Mouse (Mus musculus) lung, postnatal 25 days (tissue): ENCODE measurements around the gene Pdlim5.

Experiments
- DNase-seq: peaks from one replicate; pipeline ENCODE4 v3.0.0; 2022; ENCODE audit warnings: low spot score

Pdlim5 gene

GRCm38 (mm10) chr3:142394000-142394411, 1.5 kb downstream of the Pdlim5 start:
- peak; percentile 37 for DNase-seq

- no peak for DNase-seq
Observed at GRCm38 (mm10) chr3:142391531-142391930, 4.0 kb downstream of the Pdlim5 start.

DNA sequence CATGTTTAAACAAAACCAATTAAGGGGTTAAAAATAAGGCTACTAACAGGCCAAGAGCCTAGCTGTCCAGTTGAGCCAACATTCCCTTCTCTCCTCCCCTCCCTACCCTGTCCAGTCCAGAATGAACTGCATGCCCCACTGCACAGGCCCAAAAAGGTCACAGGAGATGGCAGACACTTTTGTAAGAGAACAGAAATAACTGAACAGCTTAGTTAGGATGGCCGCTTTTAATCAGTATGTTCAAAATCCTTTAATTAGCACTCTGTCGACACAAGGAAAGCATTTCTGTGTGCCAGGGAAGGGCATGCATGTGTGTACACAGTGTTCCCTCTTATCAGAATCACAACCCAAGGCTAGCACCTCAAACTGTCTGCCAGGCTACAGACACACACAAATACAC, 5.2 kb downstream of the Pdlim5 start:
- no peak for DNase-seq

- no peak for DNase-seq
Observed at GRCm38 (mm10) chr3:142388189-142388588, 7.3 kb downstream of the Pdlim5 start.

GRCm38 (mm10) chr3:142386505-142386904, 9.0 kb downstream of the Pdlim5 start:
- no peak for DNase-seq

DNA sequence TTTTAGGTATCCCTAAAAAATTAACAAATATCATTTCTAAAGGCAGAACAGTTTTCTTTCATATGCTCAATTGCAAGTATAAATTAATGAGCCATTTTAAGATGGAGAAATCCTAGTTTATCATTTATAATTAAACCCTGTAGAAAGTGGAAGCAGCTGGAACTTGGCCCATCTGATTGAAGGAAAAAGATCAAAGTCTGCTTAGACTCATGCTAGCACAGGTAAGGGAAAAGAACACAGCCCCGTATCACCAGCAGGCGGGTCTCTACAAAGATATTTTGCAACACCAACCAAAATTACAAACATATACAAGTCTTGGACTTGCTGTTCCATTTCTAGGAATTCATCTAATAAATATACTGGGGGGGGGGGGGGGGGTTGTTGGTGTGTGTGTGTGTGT, 9.8 kb downstream of the Pdlim5 start:
- DNase-seq = no peak

- DNase-seq = no peak
Observed at GRCm38 (mm10) chr3:142376638-142377037, 18.9 kb downstream of the Pdlim5 start.

DNA sequence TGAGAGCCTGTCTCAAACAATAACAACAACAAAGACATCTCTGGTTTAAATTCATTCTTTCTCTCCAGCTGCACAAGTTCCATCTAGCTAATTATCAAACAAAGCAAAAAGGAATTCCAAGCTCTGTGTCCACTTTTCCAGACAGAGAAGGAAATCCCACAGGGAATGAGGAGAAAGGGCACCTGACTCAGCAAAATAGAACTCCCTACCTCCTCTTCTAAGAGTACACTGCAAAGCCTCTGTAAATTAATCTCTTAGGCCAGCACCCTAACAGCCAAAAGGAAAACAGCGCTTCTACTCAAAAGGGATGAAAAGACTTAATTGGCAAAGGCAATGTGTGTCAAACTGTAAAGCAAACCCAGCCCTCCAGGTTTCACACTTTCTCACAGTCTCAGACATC, 20.4 kb downstream of the Pdlim5 start:
- DNase-seq = no peak

DNA sequence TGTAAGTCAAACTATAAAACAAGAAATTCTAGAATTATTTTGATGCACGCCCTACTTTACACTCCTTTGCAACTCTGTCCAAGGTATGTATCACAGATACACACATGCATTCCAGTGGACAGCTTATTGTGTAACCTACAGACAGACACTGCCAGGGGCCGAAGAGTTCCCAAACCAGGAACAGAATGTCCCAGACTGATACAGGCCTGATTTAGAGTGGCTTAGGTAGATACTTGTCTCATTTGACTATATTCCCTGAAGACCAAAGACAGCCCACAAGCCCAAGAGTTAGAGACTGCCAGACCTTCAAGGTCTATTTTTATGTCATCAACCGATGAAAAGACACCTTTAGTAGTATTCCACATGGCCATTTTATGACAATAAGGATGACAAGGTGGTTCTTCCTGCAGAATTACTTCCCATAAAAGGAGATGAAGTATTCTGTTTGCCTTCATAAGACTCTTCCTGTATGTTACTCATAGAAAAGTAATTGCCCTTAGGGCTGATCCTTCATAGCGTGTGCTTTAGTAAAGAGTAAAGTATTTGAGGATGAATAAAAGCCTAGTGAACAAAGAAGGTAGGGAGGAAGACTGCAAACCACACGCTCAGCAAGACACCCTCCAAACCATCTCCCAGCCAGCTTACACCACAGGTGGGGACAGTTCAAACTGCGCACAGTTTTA, 22.9 kb downstream of the Pdlim5 start:
- no peak for DNase-seq

GRCm38 (mm10) chr3:142368411-142368810, 27.1 kb downstream of the Pdlim5 start:
- DNase-seq = no peak

DNA sequence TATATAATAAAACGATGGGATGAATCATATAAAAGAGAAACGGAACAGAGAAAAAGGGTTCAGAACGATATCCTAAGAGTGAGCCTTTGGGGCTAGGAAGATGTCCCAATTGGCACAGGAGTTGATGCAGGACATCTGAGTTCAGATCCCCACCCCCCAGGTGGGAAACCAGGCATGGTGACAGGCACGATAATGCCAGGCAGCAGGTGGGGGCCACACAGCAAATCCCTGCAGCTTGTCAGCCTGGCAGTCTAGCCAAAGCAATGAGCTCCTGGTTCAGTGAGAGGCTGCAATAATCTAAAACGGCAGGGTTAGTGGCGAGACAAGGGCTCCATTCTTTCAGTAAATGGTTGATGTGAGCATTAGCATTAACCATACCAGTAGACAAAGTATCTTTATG, 33.4 kb downstream of the Pdlim5 start:
- no peak for DNase-seq

GRCm38 (mm10) chr3:142358951-142359350, 36.5 kb downstream of the Pdlim5 start:
- no peak for DNase-seq

- DNase-seq = no peak
Observed at GRCm38 (mm10) chr3:142356661-142357060, 38.8 kb downstream of the Pdlim5 start.

DNA sequence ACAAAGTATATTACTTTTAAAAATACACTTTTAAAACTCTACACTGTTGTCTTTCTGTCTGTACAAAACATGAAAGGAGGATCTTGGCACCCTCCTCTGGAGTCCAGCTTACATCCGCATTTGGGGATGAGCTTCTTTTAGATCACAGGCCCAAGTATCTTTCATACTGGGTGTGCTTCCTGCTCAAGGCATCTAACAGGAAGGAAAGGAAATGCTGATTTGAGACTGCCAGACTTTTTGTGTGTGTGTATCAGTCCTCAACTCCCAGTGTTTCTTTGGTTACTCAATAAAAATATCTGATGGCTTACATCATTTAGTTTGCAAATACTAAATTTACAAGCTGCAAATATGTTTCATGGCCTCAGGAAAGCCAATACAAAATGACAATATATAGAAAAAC, 42.3 kb downstream of the Pdlim5 start:
- peak; percentile 48 for DNase-seq

- DNase-seq = no peak
Observed at GRCm38 (mm10) chr3:142350513-142350912, 45.0 kb downstream of the Pdlim5 start.

DNA sequence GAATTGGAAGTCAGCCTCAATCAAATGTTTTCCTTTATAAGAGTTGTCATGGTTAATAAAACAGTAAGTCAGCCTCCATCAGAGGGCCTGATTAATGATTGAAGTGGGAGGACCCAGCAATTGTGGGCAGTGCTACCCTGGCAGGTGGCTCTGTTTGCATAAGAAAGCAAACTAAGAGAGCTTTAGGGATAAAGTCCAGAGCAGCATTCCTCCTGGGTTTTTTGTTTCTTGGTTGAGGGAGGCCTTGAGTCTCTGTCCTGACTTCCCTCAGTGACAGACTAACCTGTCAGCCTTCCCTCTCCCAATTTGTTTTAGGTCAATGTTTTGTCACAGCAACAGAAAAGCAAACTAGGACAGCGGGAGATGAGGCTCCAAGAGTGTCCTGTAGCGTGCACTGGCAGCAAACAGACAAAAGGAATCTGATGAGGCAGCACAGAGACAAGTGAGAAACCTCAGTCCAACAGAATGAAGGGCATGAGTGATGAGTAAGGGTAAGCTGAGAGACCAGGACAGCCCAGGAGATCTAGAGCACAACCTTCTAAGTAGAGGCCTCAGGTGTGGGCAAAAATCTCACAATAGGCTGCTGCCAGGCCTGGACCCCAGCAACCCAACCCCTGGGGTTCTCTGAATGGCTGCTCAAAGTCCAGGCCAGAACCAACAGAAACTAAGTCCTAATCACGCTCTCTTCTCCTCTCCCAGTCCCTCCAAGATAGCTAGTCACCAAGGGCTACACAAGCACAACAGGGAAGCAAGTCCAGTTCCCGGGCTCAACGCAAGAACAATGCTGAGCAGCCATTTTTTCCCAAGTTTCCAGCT, 46.5 kb downstream of the Pdlim5 start:
- no peak for DNase-seq

GRCm38 (mm10) chr3:142346261-142346660, 49.2 kb downstream of the Pdlim5 start:
- DNase-seq = no peak

GRCm38 (mm10) chr3:142345235-142346125, 50.0 kb downstream of the Pdlim5 start:
- no peak for DNase-seq

DNA sequence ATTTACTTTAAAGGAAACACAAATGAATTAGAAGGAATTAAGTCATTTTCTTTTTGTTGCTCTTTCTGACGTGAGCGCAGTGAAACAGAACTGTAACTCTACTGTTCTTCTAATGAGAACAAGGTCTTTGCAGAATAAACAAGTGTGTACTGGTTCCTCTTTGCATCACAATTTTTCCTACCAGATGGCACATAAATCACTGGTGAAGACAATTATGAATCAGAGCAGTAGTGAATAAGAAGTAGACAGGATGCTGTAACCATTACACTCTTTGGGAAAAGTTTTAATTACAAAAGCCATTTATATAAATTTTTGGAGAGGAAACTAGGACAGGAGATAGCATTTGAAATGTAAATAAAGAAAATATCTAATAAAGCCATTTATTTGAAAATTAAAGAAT, 51.7 kb downstream of the Pdlim5 start:
- no peak for DNase-seq

GRCm38 (mm10) chr3:142340701-142341100, 54.8 kb downstream of the Pdlim5 start:
- DNase-seq = no peak

DNA sequence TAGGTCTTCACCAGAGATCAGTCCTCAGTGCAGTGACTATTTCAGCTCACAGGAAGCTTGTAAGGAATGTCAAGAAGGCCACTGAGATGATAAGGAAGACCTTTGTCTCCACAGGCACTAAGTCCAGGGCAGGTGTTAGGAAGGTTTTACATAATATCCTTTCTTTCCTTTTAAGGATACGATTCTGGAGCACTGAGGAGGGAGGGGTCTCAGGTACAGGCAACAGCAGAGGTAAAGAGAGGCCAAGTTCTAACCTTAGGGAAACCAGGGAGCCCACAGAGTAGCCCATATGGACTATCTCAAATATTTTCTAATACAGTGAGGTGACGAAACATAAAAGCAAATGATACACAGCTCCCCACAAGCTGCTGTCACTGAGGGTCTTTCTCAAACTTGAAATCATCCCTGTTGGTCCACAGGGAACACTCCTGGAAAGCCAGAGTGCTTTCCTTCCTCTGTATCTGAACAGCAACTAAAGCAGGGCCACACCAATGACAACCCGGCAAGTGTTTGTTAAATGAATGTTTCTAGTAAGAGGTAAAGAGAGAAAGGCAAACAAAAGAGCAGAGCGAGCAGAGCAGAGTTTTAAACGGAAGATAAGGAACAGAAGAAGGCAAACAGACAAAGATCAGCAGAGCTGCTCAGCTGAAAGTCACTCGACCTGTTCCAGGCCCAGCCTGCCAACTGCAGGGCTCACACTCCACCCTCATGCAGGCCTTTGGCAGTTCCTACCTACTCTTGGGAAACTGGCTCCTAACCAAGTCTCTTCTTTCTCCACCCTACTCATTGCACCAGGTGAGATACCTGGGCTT, 55.9 kb downstream of the Pdlim5 start:
- DNase-seq = peak; percentile 47

DNA sequence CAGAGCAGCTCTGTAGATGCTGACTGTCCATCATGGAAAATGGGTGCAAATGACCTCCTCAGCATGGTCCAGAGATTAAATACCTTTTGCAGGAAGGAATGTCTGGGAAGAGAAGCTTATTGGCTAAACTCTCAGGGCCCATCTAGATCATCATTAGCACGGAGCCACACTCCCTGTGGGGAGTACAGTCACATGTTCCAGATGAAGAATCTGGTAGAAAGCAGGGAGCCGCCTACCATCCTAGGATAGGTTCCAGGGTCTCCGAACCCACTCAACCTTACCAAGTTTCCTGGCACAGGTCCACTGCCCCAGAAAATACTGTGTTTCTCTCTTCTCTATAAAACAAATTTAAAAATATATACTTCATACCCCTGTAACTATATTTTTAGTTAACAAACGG, 57.4 kb downstream of the Pdlim5 start:
- DNase-seq = no peak
